In the genomic region with DNA sequence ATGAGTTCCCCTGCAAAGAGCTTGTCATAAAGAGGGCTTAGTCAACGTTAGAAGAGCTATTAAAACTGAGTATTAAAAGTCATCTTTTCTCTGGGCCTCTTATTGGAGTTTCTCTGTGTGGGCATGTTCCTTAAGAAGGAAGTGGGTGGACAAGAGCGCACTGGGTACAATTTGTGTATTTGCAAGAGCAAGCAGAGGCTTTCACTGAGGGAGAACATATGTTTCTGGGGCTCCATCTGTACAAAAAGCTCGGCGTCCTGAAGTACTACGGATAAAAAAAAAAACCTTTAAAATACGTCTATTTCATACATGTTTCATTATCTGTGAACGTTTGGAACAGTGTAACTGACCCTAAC, we compare ENCODE assay signal across 8 mouse cellular contexts. TPM values are rescaled to one million over a fixed set of nuclear protein-coding genes. Genes with fewer than 3 reads are reported as not detected.
DNase-seq lines count a peak whose midpoint lies in the region; ATAC-seq and TF ChIP-seq lines count a peak whose summit lies in the region.

No protein-coding gene starts in this region.

- no peaks in the 10 kb centered on the region for H3K36me3 ChIP-seq in spleen, adult 2 months (ENCODE audit: control insufficient read depth, insufficient read depth, low read length)
- no peaks in the 10 kb centered on the region for H3K36me3 ChIP-seq in limb, embryonic 15.5 days
- H3K36me3 ChIP-seq in stomach, embryonic 16.5 days (ENCODE audit: control insufficient read depth, insufficient read depth, low read length) = no peaks in the 10 kb centered on the region

- intact Hi-C loops in gastrocnemius, adult 2 months (cut with DNase I) = no loop called here
- intact Hi-C loops in gastrocnemius, postnatal 14 days (cut with DNase I; ENCODE audit: low total_unique reads) = no loop called here
- intact Hi-C loops in gastrocnemius, postnatal 36 days (cut with DNase I) = no loop called here

- no peak for TF ChIP-seq POLR2A in spleen, adult 2 months (IDR thresholded peaks at IDR 0.05; ENCODE audit: low read depth, low read length)

- H3K4me3 ChIP-seq in gastrocnemius, adult 2 months = peak overlapping the region; percentile 90
- peak overlapping the region; percentile 58; the same call in 1 of the 2 replicates for H3K4me3 ChIP-seq in spleen, adult 2 months (ENCODE audit: extremely low read depth, insufficient read depth, insufficient read length)
- peak overlapping the region; percentile 59 for H3K4me3 ChIP-seq in limb, embryonic 15.5 days
- peak overlapping the region; percentile 78 for H3K4me3 ChIP-seq in stomach, embryonic 16.5 days (replicated peaks; ENCODE audit: low read length)

- peaks cover 6% of the 10 kb centered on the region; the same call in 1 of the 2 replicates for H3K4me1 ChIP-seq in spleen, adult 2 months (ENCODE audit: control insufficient read depth, insufficient read depth, insufficient read length)
- H3K4me1 ChIP-seq in limb, embryonic 15.5 days = peaks cover 12% of the 10 kb centered on the region
- H3K4me1 ChIP-seq in stomach, embryonic 16.5 days (ENCODE audit: control insufficient read depth, insufficient read depth, low read length) = peaks cover 8% of the 10 kb centered on the region; the same call in 1 of the 2 replicates

- 5% methylated on average over 7 of the region's 7 CpGs for WGBS in spleen, adult 2 months
- WGBS in limb, embryonic 15.5 days = 13% methylated on average over 7 of the region's 7 CpGs
- WGBS in stomach, embryonic 16.5 days = 12% methylated on average over 7 of the region's 7 CpGs

- no peak for DNase-seq in gastrocnemius, adult 2 months
- DNase-seq in gastrocnemius, postnatal 14 days = no peak
- DNase-seq in spleen, adult 2 months (ENCODE audit: low read depth in 1 of 2, low spot score in 2 of 2) = no peak
- no peak for DNase-seq in spleen, postnatal 4 days (ENCODE audit: low spot score in 2 of 2)
- DNase-seq in gastrocnemius, postnatal 36 days = no peak
- no peak for DNase-seq in kidney, adult 9 months

- no peak for ATAC-seq in limb, embryonic 15.5 days (ENCODE audit: insufficient number of reproducible peaks, low FRiP score, low TSS enrichment, low read depth)
- no peak for ATAC-seq in stomach, embryonic 16.5 days (ENCODE audit: insufficient read depth, low FRiP score)

- H3K9ac ChIP-seq in limb, embryonic 15.5 days = no peak overlapping the region
- H3K9ac ChIP-seq in stomach, embryonic 16.5 days (ENCODE audit: low read length) = no peak overlapping the region

- peak overlapping the region; percentile 99 for H3K4me2 ChIP-seq in limb, embryonic 15.5 days
- H3K4me2 ChIP-seq in stomach, embryonic 16.5 days (ENCODE audit: low read depth, low read length) = peak overlapping the region; percentile 97

- no peak for TF ChIP-seq CTCF in gastrocnemius, adult 2 months (IDR thresholded peaks at IDR 0.05)
- TF ChIP-seq CTCF in spleen, adult 2 months (IDR thresholded peaks at IDR 0.05; ENCODE audit: extremely low read depth, insufficient read depth, insufficient read length, insufficient replicate concordance) = no peak

- peaks cover 18% of the 10 kb centered on the region for H3K27me3 ChIP-seq in spleen, adult 2 months (ENCODE audit: control insufficient read depth, insufficient read depth, low read length)
- H3K27me3 ChIP-seq in limb, embryonic 15.5 days = peaks cover 37% of the 10 kb centered on the region
- peaks cover 20% of the 10 kb centered on the region for H3K27me3 ChIP-seq in stomach, embryonic 16.5 days (ENCODE audit: control insufficient read depth, insufficient read depth, low read length)

- H3K27ac ChIP-seq in gastrocnemius, adult 2 months = peak overlapping the region; percentile 66
- no peak overlapping the region for H3K27ac ChIP-seq in spleen, adult 2 months (ENCODE audit: insufficient read depth, low read length)
- H3K27ac ChIP-seq in limb, embryonic 15.5 days = no peak overlapping the region
- peak overlapping the region; percentile 21; the same call in 1 of the 2 replicates for H3K27ac ChIP-seq in stomach, embryonic 16.5 days (ENCODE audit: low read length)

- no peaks in the 10 kb centered on the region for H3K9me3 ChIP-seq in limb, embryonic 15.5 days
- H3K9me3 ChIP-seq in stomach, embryonic 16.5 days (replicated peaks; ENCODE audit: control insufficient read depth, low read length) = no peaks in the 10 kb centered on the region

RNA-seq across cellular contexts. Expression of a gene that starts 0.4 kb away (rescaled TPM):
- 1 to 10 TPM; 1.8 to 3.4 TPM for total RNA-seq in gastrocnemius, adult 2 months (2021)
- 1 to 10 TPM; 1.2 TPM for total RNA-seq in gastrocnemius, postnatal 14 days (2021)
- 0.43 and 0.49 TPM in 2 replicates for polyA plus RNA-seq in spleen, adult 2 months (2012; rRNA removed)
- 1.7 and 2.2 TPM in 2 replicates for polyA plus RNA-seq in limb, embryonic 15.5 days (2015; fragmentation: Nextera tagmentation; extraction: Ambion mirVana)
- 12.0 and 13.6 TPM in 2 replicates for polyA plus RNA-seq in stomach, embryonic 16.5 days (2015; fragmentation: Nextera tagmentation; extraction: Ambion mirVana)
- total RNA-seq in gastrocnemius, postnatal 36 days (2021) = 1 to 10 TPM; 2.1 to 2.4 TPM

Comparison
In these comparisons a context has a peak if more than half of its experiments do, and no peak if none do; other contexts are left out.
1. H3K27ac ChIP-seq: peak in gastrocnemius, adult 2 months (single experiment) and stomach, embryonic 16.5 days (single experiment); none in spleen, adult 2 months (single experiment) and limb, embryonic 15.5 days (single experiment).
2. Peak in every context shown above with its lines, with median percentiles within 50 percentile points of each other: H3K4me3 ChIP-seq.